Mouse (Mus musculus) embryo, embryonic 11 days (tissue): ENCODE results near the gene Nav1.

Experiments used
- DNase-seq: peaks from one replicate; pipeline ENCODE4 v3.0.0-alpha.2; 2015

The Nav1 gene

DNA sequence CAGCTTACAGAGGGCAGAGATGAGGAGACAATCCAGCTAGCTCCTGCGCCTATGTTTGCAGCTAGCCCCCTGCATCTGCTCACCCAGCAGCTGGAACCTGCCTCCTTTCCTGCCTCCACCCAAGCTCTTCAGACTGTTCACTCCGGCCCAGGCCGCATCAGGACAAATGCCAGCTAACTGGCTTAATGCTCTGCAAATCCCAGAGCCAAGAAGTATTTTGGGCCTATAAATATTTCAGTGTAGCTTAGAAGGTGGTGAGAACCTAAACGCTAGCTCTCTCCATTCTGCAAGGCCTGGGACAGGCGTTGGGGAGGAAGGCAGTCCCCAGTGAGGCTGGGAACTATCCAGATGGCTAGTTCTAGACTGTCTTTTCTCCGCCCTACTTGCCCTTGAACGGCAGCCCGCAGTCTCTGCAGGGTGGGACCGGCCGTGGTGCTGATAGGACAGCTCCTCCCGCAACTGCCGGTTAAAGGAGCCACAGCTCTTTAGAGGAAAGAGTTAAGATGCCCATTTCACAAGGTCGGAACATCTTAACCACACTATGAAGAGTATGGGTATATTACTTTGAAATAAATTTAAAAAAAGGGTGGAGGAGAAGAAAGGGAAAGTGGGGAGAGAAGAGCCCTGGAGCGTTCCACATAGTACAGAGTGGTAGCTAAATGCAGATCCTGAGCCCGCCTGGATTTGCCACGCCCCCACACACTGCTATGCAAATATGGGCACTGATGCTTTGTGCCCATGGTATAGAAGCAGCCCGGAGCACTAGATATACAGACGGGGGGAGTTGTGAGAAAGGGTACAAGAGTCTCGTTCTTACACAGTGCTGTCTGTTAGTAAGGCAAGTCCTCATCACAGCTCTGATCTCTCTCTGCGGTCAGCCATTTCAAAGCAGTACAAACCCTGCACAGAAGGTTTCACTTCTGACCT lies 8.9 kb upstream of the Nav1 start:
- peak; percentile 87 for DNase-seq

DNA sequence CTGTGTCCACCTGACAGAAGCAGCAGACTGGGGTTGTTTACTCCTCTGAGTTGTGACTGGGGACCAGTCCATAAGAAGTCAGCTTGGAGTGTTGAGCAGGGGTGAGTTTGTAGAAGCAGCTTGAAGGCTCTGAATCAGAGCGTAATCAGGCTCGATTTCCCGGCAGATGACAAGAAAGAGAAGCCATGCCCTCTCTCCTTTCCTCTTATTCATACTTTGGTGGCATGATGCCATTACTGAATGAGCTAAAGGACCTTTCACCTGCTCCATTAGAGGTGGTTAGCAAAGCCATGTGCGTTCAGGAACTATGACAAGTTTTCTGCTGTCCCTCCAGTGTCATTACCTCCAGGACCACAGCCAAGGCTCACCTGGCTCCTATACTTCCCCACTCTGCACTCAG lies 2.5 kb upstream of the Nav1 start:
- DNase-seq = no peak

DNA sequence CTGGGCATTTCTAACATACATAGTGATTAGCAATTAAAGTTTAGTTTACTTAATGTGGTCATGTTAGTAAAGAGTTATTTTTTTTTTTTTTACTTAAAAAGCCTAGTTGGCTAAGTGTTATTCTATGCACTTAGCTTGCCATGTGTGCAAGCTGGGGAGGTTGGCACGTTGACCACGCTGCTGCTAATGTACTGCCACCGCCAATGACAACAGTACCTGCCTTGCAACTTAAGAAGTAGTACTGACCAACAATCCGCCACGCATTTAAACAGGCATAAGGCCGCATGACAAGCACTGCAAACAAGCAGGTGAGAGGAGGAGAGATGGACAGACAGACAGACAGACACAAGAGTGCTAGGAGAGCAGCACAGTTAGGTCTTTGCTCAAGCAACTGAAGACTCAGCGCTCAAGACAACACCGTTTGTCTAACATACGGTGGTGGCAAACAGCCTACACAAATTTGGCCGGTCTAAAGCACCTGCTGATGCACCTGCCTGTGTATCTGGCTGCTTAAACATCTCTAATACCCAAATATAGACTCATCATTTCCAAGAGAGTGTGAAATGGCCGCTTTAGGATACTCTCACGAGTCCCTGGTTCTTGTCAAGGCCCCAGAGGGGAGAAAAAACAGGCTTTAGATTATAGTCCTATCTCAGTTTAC lies 610 bp downstream of the Nav1 start:
- DNase-seq = no peak

DNA sequence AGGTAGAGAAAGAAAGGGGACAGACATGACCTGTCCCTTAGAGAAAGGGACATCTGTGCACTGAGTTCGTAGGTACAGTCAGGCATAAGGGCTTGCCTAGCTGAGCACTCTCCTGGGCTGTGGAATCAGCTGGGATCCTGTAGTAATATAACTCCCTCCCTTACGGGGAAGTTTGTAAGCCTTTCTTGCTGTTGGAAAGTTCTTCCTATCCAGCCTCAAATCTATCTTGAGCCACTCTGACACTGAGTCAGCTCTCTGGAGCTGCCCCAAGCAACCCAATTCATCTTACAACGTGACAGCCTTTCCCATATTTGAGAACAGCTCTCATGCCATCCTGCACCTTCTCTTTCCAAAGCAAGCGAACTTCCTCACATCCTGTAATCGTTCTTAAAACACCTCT lies 1.6 kb downstream of the Nav1 start:
- no peak for DNase-seq

DNA sequence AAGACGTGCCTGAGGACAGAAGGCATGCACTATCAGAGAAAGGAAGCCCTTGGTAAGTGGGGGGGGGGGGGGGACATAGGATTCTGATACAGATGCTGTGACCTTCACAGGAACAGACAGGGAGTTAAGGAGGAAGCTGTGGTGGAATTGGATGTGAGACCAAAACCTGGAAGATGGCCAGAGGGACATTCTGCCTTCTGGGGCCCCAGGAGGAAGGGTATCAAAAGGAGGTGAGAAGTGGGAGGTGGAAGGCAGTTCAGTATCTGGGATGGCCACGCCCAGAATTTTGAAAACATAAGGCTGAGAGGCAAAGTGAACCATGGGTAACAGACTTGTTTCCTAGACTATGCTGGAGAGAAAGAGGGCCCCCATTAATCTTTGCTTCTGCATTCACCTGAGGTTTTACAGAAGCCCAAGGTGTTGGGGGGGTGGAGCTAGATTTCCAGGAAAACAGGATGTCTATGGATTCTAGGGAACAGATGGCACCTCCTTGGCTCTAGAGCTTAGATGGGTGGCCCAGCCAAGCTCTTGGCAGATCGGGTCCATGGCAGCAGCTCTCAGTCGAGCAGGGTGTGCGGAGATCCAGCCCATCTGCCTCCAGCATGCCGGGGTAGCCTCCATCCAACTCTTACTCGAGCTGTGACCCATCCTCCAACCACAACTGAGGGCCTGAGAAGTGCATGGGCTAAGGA lies 2.6 kb downstream of the Nav1 start:
- no peak for DNase-seq

DNA sequence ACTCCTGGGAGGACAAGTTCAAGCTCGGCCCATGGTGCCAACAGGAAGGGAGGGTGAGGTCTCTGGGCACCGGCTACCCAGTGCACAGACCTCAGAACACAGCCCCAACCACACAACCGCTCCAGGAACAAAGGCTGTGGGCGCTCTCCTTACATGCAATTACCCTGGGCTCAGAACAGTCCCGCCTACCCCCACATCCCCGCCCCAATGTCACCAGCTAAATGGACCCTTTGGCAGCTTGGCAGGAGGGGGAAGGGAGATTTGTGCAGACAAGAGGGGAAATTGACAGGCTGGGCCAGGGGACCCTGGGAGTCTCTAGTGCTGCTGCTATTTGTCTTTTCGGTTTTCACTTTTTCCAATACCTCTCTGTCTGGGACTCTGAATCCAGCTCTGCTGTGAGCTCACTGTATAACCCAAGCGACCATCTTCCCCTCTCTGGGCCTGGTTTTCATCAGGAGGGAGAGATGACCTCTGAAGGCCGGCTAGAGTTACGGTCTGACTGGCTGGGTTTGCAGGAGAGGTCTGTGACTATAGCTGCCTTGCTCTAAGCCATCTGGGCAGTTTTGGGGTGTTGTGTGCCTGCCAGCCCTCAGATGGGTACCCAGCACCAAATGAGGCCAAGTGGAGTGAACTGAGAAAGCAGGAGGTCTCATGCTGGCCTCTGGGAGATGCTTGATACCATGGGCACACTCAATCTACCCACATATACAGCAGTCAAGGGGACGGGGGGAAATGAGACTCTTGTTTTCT lies 3.8 kb downstream of the Nav1 start:
- DNase-seq = peak; percentile 60

DNA sequence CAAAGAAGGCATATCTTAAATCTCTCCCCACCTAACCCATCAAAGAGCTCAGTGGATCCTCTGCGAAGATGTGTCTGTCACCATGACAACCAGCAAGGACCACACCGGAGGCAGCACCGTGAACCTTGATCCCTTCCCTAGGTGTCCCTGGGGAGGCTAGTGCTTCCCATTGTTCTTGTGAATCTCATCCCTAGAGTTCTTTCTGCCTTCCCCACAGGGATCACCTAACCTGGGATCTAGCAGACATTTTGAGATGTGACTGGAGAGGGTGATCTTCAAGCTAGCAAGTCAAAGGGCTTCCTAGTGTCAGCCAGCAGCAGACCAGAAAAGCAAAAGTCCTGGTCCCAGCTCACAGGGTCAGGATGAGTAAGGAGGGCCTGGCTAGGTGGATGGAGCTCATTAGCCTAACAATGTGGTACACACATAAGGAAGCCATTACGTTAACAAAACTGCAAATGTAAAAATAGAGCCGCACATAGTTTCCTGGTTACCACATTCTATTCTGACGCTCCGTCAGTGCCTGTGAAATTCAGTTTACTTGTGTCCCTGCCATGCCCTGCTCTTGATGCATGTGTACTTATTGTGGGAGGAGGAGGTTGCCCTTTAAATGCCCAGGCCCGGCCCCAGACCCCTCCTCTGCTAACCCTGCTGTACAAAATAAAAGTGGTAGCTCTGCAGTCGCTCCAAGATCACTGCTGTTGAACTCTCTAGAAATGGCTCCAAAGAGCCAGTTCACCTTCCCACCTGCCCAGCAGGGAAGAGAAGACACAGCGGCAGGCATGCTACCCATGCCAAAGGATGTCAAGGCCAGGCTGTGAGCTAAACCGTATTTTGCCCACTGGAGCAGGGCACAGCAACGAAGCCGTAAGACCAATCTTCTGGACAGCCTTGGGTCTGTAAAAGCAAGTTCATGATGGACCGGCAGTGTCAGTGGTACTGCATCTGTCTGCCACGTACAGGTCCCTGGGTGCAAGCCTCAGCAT lies 6.8 kb downstream of the Nav1 start:
- DNase-seq = no peak

DNA sequence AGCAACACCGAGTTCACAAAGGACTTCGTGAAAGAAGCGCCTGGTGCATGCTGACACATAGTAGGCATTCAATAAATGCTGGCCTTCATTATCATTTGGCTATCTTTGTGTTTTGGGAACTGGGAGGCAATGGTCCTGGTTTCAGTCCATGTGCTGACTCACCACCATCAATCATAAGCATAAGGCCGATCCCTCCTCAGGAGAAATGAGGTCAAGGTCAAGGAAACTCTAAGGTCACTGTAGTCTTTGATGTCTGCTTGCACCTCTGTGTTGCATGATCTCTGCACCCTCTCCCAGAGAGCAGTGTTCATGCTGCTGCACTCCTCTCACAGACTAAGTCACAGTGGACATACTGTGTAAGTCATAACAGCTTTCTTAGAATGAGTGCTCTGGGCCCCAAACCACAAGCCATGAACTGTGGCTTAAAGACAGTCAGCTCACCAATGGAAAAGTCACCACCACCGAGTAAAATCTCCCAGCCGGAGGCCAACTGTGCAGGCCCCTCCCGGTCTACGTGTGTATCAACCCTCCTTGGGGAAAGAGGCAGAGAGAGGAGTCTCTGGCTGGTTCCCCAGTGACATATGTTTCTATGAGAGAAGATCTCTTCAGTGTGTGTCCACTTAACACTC lies 8.7 kb downstream of the Nav1 start:
- DNase-seq = no peak

DNA sequence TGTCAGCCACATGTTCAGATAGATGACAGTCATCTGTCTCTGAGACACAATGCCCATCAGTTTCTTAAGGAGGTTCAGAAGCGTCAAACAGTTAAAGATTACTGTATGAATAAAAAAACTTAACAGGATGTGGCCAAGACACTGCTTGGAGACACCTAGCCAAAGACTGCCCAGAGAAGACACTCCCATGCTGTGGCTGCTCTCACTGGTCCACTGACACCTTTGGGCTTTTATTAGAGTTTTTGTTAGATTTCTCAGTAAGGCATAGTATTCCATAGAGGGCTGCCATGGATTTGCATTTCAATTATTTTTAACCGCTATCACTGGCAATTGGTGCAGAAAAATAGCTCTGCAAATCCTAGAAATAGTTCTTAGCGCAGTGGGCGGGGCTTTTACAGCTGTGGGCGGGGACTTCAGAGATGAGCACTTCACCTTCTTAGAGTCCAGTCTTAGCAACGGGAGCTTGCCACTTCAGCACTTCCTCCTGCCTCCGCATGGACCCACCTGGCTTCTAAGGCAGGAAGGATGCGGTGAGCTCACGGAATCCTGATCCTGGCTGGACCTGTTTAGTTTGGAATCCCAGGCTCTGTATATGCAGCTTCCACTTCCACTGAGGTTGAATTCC lies 12.7 kb downstream of the Nav1 start:
- no peak for DNase-seq

DNA sequence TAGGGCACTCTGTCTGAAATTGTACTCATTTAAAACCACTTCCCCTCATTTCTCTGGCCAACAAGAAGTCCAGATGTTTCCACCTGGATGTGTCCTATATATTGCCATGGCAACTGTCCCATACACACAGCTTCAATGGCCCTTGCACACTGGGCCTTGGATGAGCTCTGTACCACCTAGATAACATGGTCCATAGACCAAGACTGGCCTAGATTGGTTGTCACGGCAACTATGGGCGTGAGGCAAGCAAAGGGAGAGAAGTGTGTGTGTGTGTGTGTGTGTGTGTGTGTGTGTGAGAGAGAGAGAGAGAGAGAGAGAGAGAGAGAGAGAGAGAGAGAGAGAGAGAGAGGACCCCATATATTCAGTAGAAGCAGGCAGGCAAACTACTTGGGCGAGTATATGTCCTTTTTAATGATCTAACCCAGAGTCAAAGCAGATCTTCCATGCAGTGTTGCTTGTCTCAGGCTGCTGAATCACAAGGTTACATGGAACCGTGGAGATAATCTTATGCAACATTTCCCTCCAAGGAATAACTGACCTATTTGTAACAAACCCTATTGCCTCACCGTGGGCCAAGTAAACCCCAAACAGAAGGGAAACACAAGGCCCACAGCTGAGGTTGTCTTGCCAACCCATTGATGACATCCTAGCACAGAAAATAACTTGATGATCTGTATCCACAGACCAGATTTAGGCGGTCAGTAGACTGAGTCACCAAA lies 13.4 kb downstream of the Nav1 start:
- no peak for DNase-seq

DNA sequence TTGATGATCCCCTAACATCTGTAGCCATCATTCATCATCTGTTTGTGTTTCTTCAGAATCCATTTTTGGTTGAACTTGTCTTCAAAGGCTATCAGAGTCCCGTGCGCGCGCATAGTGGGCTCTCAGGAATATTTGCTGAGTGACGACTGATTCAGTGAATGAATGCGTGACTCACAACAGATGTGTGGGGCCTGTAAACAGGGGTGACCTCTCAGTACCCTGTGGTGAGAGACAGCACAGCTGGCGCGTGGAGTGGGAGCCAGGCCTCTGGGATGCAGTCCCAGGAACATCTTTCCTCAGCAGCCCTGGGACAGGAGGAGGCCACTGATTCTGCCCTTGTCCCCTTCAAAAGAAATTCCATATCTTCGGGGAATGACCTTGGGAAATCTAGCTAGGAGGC lies 16.3 kb downstream of the Nav1 start:
- no peak for DNase-seq

DNA sequence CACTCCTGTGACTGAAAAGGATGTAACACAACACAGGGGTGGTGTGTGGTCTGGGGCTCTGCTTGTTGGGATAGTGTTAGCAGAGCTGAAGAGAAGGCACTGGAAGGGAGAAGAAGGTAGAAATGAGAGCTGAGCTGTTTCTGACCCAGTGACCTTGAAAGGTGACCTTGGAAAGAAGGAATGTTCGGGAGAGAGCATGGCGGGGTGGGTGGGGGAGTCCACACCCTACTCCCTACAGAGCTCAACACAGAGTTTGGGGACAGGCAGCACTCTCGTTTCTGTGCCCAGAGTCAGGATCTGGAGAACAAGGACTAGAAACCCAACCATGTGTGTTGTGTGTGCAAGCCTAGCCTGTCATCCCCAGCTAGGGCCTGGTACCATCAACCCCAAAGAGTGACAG lies 18.1 kb downstream of the Nav1 start:
- no peak for DNase-seq

DNA sequence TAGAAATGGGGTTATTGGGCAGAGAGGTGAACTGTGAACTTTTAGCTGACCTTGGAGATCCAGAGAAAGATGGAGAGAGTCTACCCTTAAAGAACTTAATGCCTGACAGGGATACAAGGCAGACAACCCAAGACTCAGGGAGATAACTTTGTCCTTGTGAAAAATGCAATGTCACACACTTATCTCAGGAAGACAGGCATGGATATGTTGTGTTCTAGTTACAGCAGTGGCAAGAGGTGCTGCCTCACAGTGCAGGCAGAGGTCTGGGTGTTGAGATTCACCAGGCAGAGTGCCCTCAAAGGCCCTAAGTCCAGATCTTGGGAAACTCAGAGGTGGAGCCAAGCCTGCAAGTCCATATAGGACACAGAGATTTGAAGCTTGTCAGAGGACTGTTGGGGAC lies 20.2 kb downstream of the Nav1 start:
- DNase-seq = no peak

DNA sequence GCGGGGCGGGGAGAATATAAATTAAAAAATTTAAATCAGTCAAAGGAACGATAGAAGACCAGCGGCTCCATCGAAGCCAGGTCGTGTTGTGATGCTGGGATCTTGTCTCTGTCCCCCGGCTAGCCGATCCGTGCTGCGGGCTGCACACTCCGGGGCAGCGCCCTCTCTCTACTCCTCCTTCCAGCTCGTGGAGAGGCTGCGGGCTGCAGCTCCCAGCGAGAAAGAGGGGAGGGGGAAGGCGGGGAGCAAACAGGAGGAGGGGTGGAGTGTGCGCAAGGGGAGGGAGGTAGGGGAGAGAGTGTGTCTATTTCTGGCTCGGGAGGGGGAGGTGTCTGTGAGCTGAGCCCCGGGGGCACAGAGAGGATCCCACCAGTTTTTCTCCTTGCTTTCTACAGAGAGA lies 21.5 kb downstream of the Nav1 start:
- DNase-seq = peak; percentile 80

DNA sequence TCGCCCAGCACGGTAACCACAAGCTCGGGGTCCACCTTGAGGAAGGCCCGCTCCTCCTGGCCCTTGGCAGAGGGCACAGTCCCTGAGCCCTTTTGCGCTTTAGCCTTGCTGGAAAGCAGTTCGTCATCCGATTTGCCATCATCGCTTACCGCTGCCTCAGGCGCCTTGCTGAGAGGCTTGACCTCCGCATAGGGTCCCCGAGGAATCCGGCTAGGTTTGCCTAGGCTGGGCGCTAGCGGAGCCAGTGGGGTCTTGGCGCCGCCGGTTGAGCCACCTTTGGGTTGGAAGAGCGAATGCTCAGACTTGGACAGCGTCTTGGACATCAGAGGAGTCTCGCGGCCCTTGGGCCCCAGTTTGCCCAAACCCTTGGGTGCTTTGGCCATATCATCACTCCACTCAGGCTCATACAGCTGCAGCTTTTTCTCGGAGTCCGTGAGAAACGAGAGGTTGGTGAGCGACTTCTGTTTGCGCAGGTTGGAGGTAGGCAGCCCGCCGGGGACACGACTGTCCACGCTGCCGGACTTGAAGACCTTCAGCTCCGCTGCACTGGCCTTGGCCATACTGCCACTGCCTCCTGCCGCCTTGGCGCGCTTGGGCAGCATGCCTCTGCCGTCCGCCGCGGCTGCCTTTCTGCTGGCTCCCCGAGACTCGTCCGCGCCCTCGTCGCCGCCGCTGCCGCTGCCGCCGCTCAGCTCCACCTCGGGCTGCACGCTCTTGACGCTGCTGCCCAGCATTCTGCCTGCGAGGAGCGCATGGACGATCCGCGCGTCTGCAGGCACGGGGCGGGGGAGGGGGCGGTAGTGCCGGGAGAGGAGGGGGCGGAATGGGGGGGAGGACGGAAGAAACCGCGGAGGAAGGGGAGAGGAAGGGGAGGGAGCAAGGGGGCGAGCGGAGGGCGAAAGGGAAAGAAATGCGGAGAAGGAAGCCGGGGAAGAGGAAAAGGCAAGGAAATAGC lies 22.2 kb downstream of the Nav1 start:
- DNase-seq = peak; percentile 82

DNA sequence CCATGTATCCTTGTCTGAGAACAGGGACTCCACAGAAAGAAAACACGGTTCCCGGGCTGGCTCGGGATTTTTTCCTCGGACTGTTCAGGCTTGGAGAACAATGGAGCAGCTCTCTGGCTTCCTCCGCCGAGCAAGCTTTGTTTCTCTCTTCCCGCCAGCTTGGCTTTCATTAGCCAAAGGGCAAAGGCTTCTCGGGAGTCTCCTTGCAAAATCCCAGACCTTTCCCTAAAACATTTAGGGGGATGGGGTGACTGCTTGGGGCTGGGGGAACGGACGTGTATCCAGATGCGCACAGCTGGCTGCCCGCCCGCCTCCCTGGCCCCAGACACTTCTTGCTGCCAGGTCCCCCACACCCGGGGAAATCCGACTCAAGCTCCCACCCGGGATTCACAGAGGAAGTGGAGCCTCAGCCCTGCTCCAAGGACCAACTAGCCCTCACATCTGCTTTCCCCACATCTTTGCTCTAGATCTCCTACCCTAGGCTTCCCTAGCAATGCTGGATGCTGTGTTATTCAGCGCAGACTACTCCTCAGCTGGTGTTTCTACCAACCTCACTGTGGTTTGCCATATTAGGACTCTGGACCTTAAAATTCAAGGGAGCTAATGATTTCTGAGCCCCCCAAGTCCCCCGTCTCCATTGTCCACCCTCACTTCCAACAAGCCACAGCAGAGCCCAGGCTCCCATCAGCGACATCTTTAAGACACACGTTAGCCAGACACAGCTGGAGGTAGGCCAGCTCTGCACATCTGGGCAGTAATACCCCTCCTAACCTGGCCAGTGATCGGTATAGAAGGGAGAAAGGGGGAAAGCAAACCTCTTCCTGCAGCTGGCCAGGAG lies 23.2 kb downstream of the Nav1 start:
- DNase-seq = peak; percentile 47

DNA sequence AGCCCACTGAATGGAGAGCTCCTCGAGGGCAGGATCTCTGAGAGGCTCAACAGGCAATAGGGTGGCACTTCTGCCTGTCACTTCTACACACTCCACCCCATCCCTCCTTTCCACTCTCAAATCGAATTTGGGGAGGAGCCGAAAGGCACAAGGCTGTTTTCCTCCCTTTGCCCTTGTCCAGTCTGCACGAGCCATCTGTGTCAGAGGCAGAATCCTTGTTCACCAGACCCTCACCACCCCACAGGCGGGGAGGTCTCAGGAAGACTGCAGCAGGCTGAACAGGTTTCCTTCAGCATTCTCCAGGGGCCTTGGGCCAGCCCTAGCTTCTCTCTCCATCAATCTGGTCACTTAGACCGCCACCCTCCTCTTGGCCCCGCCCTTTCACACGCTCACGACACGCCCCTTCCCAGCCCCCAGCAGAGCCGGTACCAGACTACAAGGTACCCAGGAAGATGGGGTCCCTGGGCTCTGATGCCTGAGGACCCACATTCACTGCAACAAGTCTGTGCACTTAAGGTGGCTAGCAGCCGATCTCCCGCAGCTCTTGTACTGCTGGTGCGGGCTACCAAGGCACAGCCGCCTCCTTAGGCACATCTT lies 23.9 kb downstream of the Nav1 start:
- DNase-seq = peak; percentile 80

DNA sequence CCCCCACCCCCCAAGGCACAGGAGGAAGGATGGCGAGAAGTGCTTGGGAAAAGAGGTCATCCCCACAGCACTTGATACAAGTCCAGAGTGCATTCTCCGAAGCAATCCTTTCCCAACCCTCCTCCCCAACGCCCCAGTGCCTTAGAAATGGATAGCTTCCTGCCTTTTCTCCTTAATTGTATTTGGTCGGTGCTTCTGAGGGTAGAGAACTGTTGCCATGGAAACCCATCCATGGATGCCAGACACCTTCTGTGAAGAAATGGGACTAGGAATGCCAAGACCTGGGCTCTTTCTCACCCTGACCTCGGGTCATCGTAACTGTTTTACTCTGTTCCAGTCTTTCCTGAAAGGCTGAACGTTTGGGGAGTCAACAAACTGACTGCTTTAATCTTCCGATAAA lies 26.1 kb downstream of the Nav1 start:
- peak; percentile 56 for DNase-seq
